Mouse (Mus musculus): Measurements from ENCODE around the gene Sema5a. TPM values are rescaled to one million over a fixed set of nuclear protein-coding genes. Genes with fewer than 3 reads are reported as not detected.

The Sema5a gene
- polyA plus RNA-seq, 1 experiment from 2014 or later = 0.86 TPM

DNA sequence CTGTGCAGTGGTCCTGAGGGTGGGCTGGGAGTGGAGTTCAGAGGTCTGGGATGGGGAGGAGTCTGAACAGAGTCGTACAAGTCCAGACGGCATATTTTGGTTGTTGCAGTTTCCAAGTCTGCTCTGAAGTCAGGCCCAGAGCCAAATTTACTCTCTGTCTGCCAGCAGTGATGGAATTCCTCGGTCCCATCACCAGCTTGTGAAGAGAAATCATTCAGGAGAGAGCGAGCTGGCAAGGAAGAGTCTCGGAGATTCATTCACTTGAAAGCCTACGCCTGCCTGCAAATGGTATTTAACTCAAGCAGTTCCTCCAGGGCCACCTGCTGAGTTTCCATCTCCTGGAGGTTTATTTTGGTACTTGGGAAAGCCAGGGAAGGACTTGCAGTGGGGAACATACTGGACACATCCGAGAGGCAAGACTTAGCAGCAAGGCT, 13.3 kb downstream of the Sema5a start:
- no peaks in the 10 kb centered on the region for H3K9me3 ChIP-seq (replicated peaks)
- no peak for ATAC-seq
- no peaks in the 10 kb centered on the region for H3K4me1 ChIP-seq
- no peak overlapping the region for H3K4me3 ChIP-seq
- no peak overlapping the region for H3K9ac ChIP-seq
- H3K4me2 ChIP-seq = no peak overlapping the region
- H3K27me3 ChIP-seq (replicated peaks) = no peaks in the 10 kb centered on the region
- WGBS (ENCODE audit: insufficient replicate concordance) = 65% methylated on average over 7 of the region's 7 CpGs
- H3K27ac ChIP-seq = no peak overlapping the region
- no peaks in the 10 kb centered on the region for H3K36me3 ChIP-seq

DNA sequence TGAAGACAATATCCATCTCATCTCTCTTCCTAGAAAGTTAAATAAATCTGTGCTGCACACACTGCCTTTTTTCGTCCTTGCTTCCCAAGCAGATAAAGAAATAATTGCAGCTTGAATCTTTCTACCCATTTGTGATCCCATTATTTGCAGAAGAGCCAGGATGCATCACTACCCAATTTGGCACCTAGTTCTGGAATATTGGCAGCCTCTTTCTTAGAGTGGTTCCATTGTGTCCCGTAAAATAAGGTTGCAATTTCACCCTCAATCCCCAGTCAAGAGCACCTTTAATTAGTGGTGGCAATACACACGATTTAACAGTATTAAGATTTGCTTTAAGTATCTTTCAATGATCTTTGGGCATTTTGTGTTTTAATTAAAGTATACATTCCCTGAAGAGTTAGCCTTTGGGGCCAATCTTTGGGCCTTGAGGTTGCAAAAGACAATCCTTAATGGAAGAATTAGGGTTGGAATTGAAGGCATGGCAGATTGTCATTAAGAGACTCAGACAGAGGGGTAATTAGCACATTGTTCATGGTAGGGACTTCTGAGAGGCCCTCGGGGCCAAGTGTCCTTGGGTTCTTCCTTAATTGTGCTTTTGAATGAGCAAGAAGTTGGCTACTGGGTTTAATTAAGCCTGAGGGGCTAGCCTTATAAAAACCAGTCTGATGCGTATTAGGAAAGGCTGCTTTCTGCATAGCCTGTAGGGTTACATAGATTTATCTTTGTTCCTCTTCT, 14.9 kb downstream of the Sema5a start:
- H3K9ac ChIP-seq = no peak overlapping the region
- H3K4me1 ChIP-seq = no peaks in the 10 kb centered on the region
- WGBS (ENCODE audit: insufficient replicate concordance) = 54% methylated on average over 5 of the region's 5 CpGs
- H3K27ac ChIP-seq = no peak overlapping the region
- no peaks in the 10 kb centered on the region for H3K9me3 ChIP-seq (replicated peaks)
- H3K4me3 ChIP-seq = no peak overlapping the region
- no peak for ATAC-seq
- H3K4me2 ChIP-seq = no peak overlapping the region
- H3K36me3 ChIP-seq = no peaks in the 10 kb centered on the region
- H3K27me3 ChIP-seq (replicated peaks) = no peaks in the 10 kb centered on the region

DNA sequence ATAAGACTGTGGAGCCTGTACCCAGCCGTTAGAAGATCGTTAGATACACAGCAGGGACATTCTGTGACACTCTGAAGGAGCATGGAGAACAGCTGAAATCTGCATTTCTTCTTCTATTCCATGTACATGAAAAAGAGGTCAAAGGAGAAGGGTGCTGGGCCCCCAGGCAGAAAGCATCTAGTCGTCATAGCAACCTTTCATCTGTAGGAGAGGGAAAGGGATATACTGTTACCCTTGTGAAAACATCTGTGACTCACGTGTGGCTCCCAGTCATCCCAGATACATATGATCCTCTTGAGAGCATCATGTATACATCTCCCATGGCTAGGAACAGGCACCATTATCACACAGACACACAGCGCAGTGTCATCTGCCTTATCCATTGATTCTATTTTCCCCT, 16.3 kb downstream of the Sema5a start:
- Histone ChIP-seq H3K27me3 (replicated peaks) (no peaks in the 10 kb centered on the region), H3K9me3 (replicated peaks) (no peaks in the 10 kb centered on the region), H3K4me2 (no peak overlapping the region), H3K4me3 (no peak overlapping the region), H3K27ac (no peak overlapping the region), H3K36me3 (no peaks in the 10 kb centered on the region), H3K9ac (no peak overlapping the region), H3K4me1 (peaks cover 10% of the 10 kb centered on the region)
- 68% methylated on average over 5 of the region's 5 CpGs for WGBS (ENCODE audit: insufficient replicate concordance)
- ATAC-seq = no peak

DNA sequence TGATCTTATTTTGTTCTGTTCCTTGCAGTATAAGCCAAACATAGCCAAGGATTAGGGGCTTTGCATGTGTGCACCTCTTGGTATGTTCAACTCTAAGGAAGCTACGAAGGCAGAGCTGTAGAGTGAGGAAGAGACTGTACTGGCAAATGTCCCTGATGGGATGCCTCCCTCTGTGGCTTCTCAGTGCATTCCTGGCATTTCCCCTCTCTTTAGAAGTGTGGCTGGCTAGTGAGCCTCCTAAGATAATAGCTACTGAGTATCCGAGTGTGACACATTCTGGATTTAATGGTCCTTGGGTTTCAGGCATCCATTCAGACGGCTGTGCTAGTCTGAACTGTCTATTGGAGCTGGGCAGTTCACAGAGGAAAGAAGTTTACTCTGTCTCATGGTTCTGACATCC, 19.0 kb downstream of the Sema5a start:
- H3K4me1 ChIP-seq = peaks cover 20% of the 10 kb centered on the region
- no peak overlapping the region for H3K27ac ChIP-seq
- no peaks in the 10 kb centered on the region for H3K27me3 ChIP-seq (replicated peaks)
- ATAC-seq = no peak
- WGBS (ENCODE audit: insufficient replicate concordance) = 55% methylated on average over 3 of the region's 3 CpGs
- H3K4me3 ChIP-seq = no peak overlapping the region
- no peak overlapping the region for H3K9ac ChIP-seq
- no peak overlapping the region for H3K4me2 ChIP-seq
- H3K36me3 ChIP-seq = no peaks in the 10 kb centered on the region
- H3K9me3 ChIP-seq (replicated peaks) = no peaks in the 10 kb centered on the region

DNA sequence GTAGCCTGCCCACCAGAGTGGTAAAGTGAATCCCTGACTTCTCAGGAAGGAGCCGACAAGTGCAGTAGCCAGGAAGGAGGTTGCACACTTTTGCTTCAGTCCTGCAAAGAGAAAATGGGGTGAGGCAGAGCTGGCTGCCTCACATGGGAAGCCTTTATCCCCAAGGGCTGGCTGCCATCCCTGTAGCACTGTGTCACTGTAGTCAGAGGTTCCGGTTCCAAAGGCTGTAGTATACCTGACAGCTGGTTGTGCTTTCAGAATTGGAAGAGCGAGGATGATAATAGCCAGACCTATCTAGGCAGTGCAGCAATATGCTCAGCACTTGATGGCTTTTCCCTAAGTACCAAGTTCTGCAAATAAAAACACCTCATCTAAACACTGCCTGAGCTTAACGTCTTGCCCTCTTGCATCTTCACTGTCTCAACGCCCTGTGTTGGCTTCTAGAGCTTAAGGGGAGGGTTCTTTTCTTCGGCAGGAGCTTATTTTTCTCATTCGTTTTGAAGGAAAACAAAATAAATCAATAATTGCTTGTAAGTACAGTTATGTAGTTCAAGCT, 20.3 kb downstream of the Sema5a start:
- no peaks in the 10 kb centered on the region for H3K9me3 ChIP-seq (replicated peaks)
- H3K4me2 ChIP-seq = no peak overlapping the region
- no peak overlapping the region for H3K27ac ChIP-seq
- H3K9ac ChIP-seq = no peak overlapping the region
- no peaks in the 10 kb centered on the region for H3K27me3 ChIP-seq (replicated peaks)
- H3K4me3 ChIP-seq = no peak overlapping the region
- H3K4me1 ChIP-seq = peaks cover 20% of the 10 kb centered on the region
- ATAC-seq = no peak; the same call in 1 of the 2 replicates
- H3K36me3 ChIP-seq = no peaks in the 10 kb centered on the region
- 71% methylated on average over 7 of the region's 7 CpGs for WGBS (ENCODE audit: insufficient replicate concordance)

DNA sequence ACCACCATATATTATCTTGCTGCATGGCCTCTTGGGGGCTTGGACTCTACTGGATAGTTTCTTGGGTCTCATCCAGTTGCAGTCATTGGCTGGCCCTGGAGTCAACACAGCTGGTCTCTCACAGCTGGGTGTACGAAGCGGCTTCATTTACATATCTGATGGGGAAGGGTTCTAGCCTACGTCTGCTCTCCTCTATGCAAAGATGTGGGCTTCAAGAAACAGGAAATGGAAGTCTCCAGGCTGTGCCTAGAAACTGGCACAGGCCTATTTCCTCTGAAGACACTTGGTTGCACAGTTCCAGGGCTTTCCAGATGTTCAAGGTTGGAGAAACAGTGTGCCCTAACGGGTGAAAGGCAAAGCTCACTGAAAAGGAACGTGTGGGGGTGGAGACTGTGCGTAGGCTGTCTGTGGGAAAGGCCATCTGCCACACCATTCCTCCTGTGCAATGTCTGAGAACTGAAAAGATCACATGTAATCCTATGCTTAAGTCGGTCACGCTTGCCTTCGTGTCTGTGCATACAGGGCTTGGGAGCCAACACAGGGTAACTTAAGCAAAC, 20.8 kb downstream of the Sema5a start:
- no peak overlapping the region for H3K9ac ChIP-seq
- WGBS (ENCODE audit: insufficient replicate concordance) = 61% methylated on average over 9 of the region's 9 CpGs
- H3K4me1 ChIP-seq = peaks cover 20% of the 10 kb centered on the region
- no peak overlapping the region for H3K27ac ChIP-seq
- no peaks in the 10 kb centered on the region for H3K36me3 ChIP-seq
- no peak overlapping the region for H3K4me2 ChIP-seq
- H3K9me3 ChIP-seq (replicated peaks) = no peaks in the 10 kb centered on the region
- no peak for ATAC-seq
- no peaks in the 10 kb centered on the region for H3K27me3 ChIP-seq (replicated peaks)
- H3K4me3 ChIP-seq = no peak overlapping the region

DNA sequence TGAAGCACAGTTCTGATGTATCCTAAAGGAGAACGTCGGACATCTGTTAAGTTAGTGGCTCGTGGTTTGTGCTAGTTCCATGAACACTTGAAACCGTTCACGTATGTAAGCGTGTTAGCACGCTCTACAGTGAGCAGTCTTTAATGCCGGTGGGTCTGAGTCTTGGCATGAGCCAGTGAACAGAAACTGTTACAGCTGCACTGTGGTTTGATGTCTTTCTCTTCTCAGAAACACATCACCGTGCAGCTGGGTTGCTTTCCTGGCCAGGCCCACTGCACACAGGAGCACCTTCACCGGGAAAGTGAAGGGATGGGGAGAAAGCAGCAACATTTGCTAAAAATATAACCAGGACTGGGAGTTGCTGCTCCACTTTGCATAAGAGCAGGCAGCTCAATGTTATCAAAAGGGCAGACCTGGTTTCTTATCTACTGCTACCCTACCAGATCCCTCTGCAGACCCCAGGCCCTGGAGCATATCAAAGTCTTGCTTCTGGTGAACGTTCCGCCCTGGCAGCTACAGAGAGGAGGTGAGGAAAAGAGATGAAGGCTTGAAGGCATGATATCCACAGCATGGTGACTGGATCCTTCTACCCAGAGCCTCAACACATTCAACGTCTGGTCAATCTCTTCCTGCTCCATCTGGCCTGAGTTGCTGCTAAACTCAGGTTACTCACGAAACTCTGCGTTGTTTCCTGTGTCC, 21.7 kb downstream of the Sema5a start:
- ATAC-seq = 0 out of 2 replicates have a peak, but pooled peaks have one; percentile 63
- peaks cover 20% of the 10 kb centered on the region for H3K4me1 ChIP-seq
- no peak overlapping the region for H3K4me2 ChIP-seq
- H3K4me3 ChIP-seq = no peak overlapping the region
- no peaks in the 10 kb centered on the region for H3K27me3 ChIP-seq (replicated peaks)
- 57% methylated on average over 15 of the region's 15 CpGs for WGBS (ENCODE audit: insufficient replicate concordance)
- H3K9me3 ChIP-seq (replicated peaks) = no peaks in the 10 kb centered on the region
- no peak overlapping the region for H3K9ac ChIP-seq
- no peak overlapping the region for H3K27ac ChIP-seq
- H3K36me3 ChIP-seq = no peaks in the 10 kb centered on the region

DNA sequence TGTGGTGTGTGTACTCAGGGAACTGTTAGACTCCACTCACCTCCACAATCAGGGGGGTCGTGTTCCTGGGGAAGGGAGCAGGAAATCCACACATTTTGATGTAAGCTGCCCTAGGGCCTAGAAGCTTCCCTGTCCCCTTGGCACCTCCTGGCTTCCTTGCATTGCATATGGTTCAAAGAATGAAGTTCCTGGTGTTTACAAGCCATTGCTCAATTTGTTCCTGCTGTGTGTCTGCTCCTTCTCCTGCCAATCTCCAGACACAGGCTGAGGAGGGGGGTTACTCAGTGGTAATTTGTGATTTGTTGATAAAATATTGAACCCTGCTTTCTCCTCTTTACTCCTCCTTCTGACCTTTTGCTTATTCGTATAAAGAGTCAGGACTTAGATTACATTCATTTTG, 25.5 kb downstream of the Sema5a start:
- Histone ChIP-seq H3K4me3 (no peak overlapping the region), H3K27me3 (replicated peaks) (no peaks in the 10 kb centered on the region), H3K36me3 (no peaks in the 10 kb centered on the region), H3K9me3 (replicated peaks) (no peaks in the 10 kb centered on the region), H3K27ac (no peak overlapping the region), H3K9ac (no peak overlapping the region), H3K4me1 (peaks cover 17% of the 10 kb centered on the region), H3K4me2 (no peak overlapping the region)
- no peak for ATAC-seq
- WGBS (ENCODE audit: insufficient replicate concordance) = 51% methylated on average over 2 of the region's 2 CpGs

DNA sequence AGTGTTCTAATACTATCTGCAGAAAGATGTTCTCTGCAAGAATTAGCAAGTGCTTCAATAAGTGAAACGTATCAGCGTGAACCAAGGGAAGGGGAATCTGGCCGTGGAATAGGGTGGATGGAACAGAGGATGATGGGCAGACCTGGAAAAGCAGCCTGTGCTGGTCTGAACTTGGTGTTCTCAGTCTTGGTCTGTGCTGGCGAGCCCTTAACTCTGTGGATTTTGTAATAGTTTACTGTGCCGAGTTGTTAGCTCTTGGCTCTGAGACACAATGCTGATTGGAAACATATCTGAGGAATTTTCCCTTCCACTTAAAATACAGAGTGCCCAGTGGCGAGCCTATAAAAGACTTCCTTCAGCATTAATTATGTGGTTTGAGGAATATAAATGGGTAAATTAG, 29.3 kb downstream of the Sema5a start:
- Histone ChIP-seq H3K27ac (no peak overlapping the region), H3K27me3 (replicated peaks) (no peaks in the 10 kb centered on the region), H3K4me2 (no peak overlapping the region), H3K9ac (no peak overlapping the region), H3K4me3 (no peak overlapping the region), H3K36me3 (no peaks in the 10 kb centered on the region), H3K4me1 (no peaks in the 10 kb centered on the region), H3K9me3 (replicated peaks) (no peaks in the 10 kb centered on the region)
- WGBS (ENCODE audit: insufficient replicate concordance) = 71% methylated on average over 6 of the region's 6 CpGs
- no peak for ATAC-seq

DNA sequence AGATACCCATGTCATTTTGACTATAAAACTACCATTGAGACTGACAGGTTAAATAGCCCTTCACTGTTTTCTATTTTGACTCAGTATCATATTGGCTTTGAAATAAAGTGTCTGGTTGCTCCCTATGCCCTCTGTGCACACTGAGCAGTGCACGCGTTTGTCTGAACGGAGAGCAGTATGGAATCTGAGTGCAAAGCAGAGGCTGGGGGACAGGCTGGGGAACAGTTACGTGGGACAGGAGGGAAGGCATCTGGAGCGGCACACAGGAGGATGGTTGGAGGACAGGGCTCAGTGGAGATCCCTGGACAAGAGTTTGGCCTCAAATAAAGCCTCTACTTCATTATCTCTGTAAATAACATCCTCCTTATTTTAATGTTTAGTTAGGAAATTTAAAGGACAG, 30.4 kb downstream of the Sema5a start:
- Histone ChIP-seq H3K4me1 (no peaks in the 10 kb centered on the region), H3K9ac (no peak overlapping the region), H3K9me3 (replicated peaks) (no peaks in the 10 kb centered on the region), H3K4me3 (no peak overlapping the region), H3K36me3 (no peaks in the 10 kb centered on the region), H3K4me2 (no peak overlapping the region), H3K27me3 (replicated peaks) (no peaks in the 10 kb centered on the region), H3K27ac (no peak overlapping the region)
- no peak for ATAC-seq
- 78% methylated on average over 5 of the region's 5 CpGs for WGBS (ENCODE audit: insufficient replicate concordance)

DNA sequence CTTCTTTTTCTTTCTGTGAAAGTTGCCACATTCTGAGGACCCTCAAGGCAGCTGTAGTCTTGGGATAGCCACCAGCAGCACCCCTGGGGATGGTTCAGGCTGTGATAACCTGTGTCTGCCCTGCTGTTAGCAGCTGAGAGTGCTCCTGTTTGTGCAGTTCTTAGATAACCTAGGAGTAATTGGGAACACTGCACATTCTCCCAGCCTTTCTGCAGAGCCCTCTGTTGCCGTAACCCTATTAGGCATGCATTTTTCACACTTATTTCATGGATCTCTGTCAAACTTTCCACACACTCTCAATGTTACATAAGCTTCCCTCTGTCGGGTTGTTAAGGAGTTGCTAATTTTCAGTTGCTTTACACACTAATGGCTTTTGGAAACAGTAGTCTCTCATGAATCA, 34.0 kb downstream of the Sema5a start:
- H3K9ac ChIP-seq = no peak overlapping the region
- no peak overlapping the region for H3K27ac ChIP-seq
- ATAC-seq = no peak
- H3K4me3 ChIP-seq = no peak overlapping the region
- H3K27me3 ChIP-seq (replicated peaks) = no peaks in the 10 kb centered on the region
- H3K4me1 ChIP-seq = no peaks in the 10 kb centered on the region
- 48% methylated on average over 2 of the region's 2 CpGs for WGBS (ENCODE audit: insufficient replicate concordance)
- no peaks in the 10 kb centered on the region for H3K36me3 ChIP-seq
- H3K4me2 ChIP-seq = no peak overlapping the region
- H3K9me3 ChIP-seq (replicated peaks) = no peaks in the 10 kb centered on the region

DNA sequence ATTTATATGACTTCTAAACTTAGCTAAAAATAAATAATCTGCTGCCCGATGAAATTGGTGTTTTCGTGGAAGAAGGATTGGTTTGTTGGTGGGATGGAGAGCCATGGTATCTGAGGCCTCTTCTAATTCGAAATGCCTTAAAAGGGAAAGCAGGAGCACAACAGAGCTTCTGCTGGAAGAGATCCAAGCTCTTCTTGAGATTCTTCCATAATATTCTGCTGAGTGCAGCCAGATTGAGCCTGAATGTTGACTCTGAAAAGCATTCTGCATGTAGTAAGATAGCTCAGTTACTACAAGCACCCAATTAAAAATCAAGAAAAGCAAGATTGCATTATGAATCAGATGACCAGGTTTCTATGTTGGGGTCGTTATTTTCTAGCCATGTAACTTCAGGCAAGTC, 36.8 kb downstream of the Sema5a start:
- Histone ChIP-seq H3K9ac (no peak overlapping the region), H3K4me3 (no peak overlapping the region), H3K9me3 (replicated peaks) (no peaks in the 10 kb centered on the region), H3K27ac (no peak overlapping the region), H3K4me1 (no peaks in the 10 kb centered on the region), H3K36me3 (no peaks in the 10 kb centered on the region), H3K4me2 (no peak overlapping the region), H3K27me3 (replicated peaks) (no peaks in the 10 kb centered on the region)
- ATAC-seq = no peak
- WGBS (ENCODE audit: insufficient replicate concordance) = 63% methylated on average over 4 of the region's 4 CpGs
